Mouse (Mus musculus): ENCODE measurements around the gene Ndc80.
"Not testable (repeated sequence)": the region's sequence is repeated elsewhere in the genome, so short reads cannot be mapped to it uniquely, and the experiment has no call there.

The Ndc80 gene

GRCm38 (mm10) chr17:71477481-71477880, 49.2 kb downstream of the Ndc80 start:
- no peak for DNase-seq (ENCODE audit: low spot score)

GRCm38 (mm10) chr17:71476346-71477020, 50.2 kb downstream of the Ndc80 start:
- DNase-seq (ENCODE audit: low spot score): no peak

DNA sequence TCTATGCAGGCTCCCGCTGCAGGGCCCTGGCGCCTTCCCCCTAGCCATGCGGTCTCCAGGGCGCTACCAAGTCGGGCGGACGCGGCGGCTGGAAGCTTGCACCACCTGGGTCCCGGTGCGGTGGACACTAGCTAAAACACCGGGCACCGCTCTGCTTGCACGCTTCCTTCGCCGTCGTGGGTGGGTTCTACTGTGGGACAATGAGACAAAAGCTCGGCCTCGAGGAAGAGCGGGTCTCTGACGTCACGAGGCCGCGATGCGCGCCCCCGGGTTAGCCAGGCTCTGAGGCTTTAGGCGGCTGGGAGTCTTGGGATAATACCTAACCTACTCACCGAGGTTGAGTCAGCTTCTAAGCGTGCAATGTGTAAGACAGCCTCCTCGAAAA, 51.0 kb downstream of the Ndc80 start:
- DNase-seq (ENCODE audit: low spot score): peak; percentile 54

GRCm38 (mm10) chr17:71474762-71475704, 51.6 kb downstream of the Ndc80 start, which contains the start of gene Smchd1:
Smchd1 (minus strand) TSS chr17:71475343.
- peak; percentile 86 for DNase-seq (ENCODE audit: low spot score)

- DNase-seq (ENCODE audit: low spot score): no peak
These were observed 52.5 kb downstream of the Ndc80 start for GRCm38 (mm10) chr17:71474128-71474527.

DNA sequence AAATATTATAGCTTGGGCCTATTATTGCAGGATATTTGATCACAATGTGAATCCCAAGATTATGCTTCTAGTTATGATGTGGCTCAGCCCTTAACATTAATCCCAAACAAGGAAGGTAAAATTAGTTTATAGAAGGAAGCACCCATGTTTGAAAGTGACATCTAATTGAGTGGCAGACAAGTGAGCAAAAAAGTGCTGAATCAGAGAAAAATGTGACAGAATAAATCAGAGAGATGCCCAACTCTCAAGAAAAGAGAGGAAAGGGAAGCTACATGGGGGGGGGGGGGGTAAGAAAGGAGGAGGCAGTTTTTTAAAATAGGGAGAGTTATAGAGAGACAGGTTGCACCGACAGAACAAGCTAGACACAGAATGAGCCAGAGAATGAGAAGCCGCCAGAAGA, 55.4 kb downstream of the Ndc80 start:
- no peak for DNase-seq (ENCODE audit: low spot score)

DNA sequence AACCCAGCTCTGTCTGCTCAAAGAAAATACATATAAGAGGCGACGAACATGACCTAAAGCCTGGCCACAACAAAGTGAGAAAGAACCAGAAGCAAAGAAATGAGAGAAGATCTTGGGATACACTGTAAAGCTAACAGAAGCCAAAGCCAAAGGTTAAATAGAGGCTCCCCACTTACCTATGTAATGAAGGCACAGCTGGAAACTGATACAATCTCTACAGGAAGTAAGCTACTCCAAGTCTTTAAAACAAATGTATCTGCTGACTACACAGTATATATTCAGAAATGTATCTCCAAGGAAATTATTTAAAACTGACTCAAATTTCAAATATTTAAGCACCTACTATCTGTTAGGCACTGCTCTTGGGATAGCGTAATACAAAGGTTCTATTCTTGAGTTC, 66.3 kb downstream of the Ndc80 start:
- DNase-seq (ENCODE audit: low spot score): no peak

DNA sequence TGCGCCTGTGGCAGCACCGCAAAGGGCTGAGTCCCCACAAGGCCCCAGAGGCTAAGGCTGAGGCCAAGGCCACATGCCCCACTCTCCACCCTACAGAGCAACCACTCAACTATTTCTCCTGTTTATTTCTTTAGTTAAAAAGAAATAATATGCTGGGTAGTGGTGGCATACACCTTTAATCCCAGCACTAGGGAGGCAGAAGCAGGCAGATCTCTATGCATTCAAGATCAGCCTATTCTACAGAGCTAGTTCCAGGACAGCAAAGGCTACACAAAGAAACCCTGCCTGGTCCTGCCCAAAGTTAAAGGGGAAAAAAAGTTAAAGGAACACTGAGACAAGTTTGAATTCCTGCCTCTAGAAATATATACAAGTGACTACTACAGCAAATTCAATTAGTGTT, 66.8 kb downstream of the Ndc80 start, which contains the start of gene Gm4707:
TSS of gene Gm4707 (minus strand) at position 101 of the 400 bp plus-strand sequence.
- no peak for DNase-seq (ENCODE audit: low spot score)

- not testable (repeated sequence) for DNase-seq (ENCODE audit: low spot score)
These were observed 69.3 kb downstream of the Ndc80 start for GRCm38 (mm10) chr17:71457361-71457760.
